Mouse (Mus musculus) G1E (cell line): ENCODE data around the gene 2310061N02Rik.

ENCODE experiments used
- CTCF ChIP-seq: IDR thresholded peaks from 2 replicates; pipeline ENCODE4 v1.5.1; 2012; ENCODE audit warnings: low read depth, low read length, inconsistent platforms, mixed read lengths
- POLR2AphosphoS5 ChIP-seq: IDR thresholded peaks from 2 replicates; pipeline ENCODE4 v1.6.1; 2012; ENCODE audit warnings: low read depth, low read length, inconsistent platforms; ENCODE audit not compliant: insufficient replicate concordance

GRCm38 (mm10) chr16:88720031-88720430, 12.3 kb upstream of the 2310061N02Rik start:
- TF ChIP-seq CTCF (no peak), POLR2AphosphoS5 (no peak)
